Mouse (Mus musculus) stomach, postnatal 0 days (tissue): ENCODE data around the gene Ski. TPM values are rescaled to one million over a fixed set of nuclear protein-coding genes. Genes with fewer than 3 reads are reported as not detected.
A peak's percentile ranks its signal among the peaks of the same experiment; 100 is the strongest.

Experiments used
- ATAC-seq: fragments of 200-750 bp; cut with Nextera tagmentation; 2 replicates; pipeline ENCODE4 v1.8.0; 2017; ENCODE audit not compliant: low FRiP score, low TSS enrichment
- DNase-seq: peaks from one replicate; pipeline ENCODE4 v3.0.0-alpha.2; 2016; ENCODE audit warnings: low spot score
- H3K27ac ChIP-seq: fragments of 300-500 bp; sonication (generic); replicated peaks from 2 replicates; pipeline ENCODE4 v1.5.1; 2014; ENCODE audit warnings: mild to moderate bottlenecking, control low read depth
- H3K27me3 ChIP-seq: fragments of 300-500 bp; sonication (generic); 2 replicates; pipeline ENCODE4 v1.6.1; 2014; ENCODE audit warnings: low read length; ENCODE audit not compliant: control insufficient read depth, insufficient read depth
- H3K36me3 ChIP-seq: fragments of 300-500 bp; sonication (generic); 2 replicates; pipeline ENCODE4 v1.6.1; 2014; ENCODE audit warnings: low read length, mixed read lengths; ENCODE audit not compliant: control insufficient read depth, insufficient read depth
- H3K4me1 ChIP-seq: fragments of 300-500 bp; sonication (generic); replicated peaks from 2 replicates; pipeline ENCODE4 v1.6.1; 2014; ENCODE audit warnings: antibody characterized with exemption; ENCODE audit not compliant: control insufficient read depth, insufficient read depth
- H3K4me2 ChIP-seq: fragments of 300-500 bp; sonication (generic); replicated peaks from 2 replicates; pipeline ENCODE4 v1.6.1; 2014; ENCODE audit warnings: low read depth, mild to moderate bottlenecking, control low read depth, moderate library complexity
- H3K4me3 ChIP-seq: fragments of 300-500 bp; sonication (generic); 2 replicates; pipeline ENCODE4 v1.5.1; 2014; ENCODE audit warnings: low read depth, low read length, control low read depth
- H3K9ac ChIP-seq: fragments of 300-500 bp; sonication (generic); 2 replicates; pipeline ENCODE4 v1.6.1; 2014; ENCODE audit warnings: mild to moderate bottlenecking, low read length, control low read depth, mixed read lengths
- H3K9me3 ChIP-seq: fragments of 300-500 bp; sonication (generic); 2 replicates; pipeline ENCODE4 v1.6.1; 2016; ENCODE audit warnings: low read length; ENCODE audit not compliant: control insufficient read depth
- CTCF ChIP-seq: IDR thresholded peaks from 2 replicates; pipeline ENCODE4 v1.5.1; 2016; ENCODE audit warnings: antibody characterized with exemption, low read depth, mild to moderate bottlenecking, moderate library complexity
- EP300 ChIP-seq: optimal IDR thresholded peaks from 2 replicates; pipeline ENCODE3; 2016; ENCODE audit warnings: antibody characterized with exemption
- WGBS: fragments of 180-500 bp; shearing (Covaris S2); extraction: QIAGEN DNeasy Blood & Tissue Kit; methylation state at CpG from one replicate; pipeline ENCODE4 v1.1.7; 2014; 5-methylcytosine and 5-hydroxymethylcytosine counted together
- polyA plus RNA-seq: library from polyadenylated mRNA; unstranded; fragments of >200 nt; fragmentation: Nextera tagmentation; extraction: Ambion mirVana; gene quantifications from 2 replicates; pipeline ENCODE4 v1.2.1, GENCODE M21; 2015

The Ski gene
- polyA plus RNA-seq, 1 experiment from 2014 or later: 9.7 TPM

GRCm38 (mm10) chr4:155233878-155234277 is 11.5 kb upstream of the Ski start:
- DNase-seq (peak; percentile 71), ATAC-seq (peak; percentile 63; the same call in 1 of the 2 replicates)
- Histone ChIP-seq H3K27ac (peak overlapping the region; percentile 99), H3K9ac (peak overlapping the region; percentile 50), H3K4me1 (peaks cover 31% of the 10 kb centered on the region), H3K27me3 (no peaks in the 10 kb centered on the region), H3K9me3 (no peaks in the 10 kb centered on the region), H3K4me3 (no peak overlapping the region), H3K36me3 (no peaks in the 10 kb centered on the region), H3K4me2 (peak overlapping the region; percentile 39)
- TF ChIP-seq CTCF (peak; percentile 36), EP300 (no peak)
- 17% methylated on average over 10 of the region's 10 CpGs for WGBS

GRCm38 (mm10) chr4:155228461-155228860 is 6.1 kb upstream of the Ski start:
- no peak for ATAC-seq
- Histone ChIP-seq H3K27me3 (no peaks in the 10 kb centered on the region), H3K27ac (no peak overlapping the region), H3K9ac (no peak overlapping the region), H3K4me1 (no peaks in the 10 kb centered on the region; the same call in 1 of the 2 replicates), H3K4me3 (no peak overlapping the region), H3K4me2 (no peak overlapping the region), H3K9me3 (no peaks in the 10 kb centered on the region), H3K36me3 (no peaks in the 10 kb centered on the region)
- no peak for DNase-seq
- 63% methylated on average over 5 of the region's 5 CpGs for WGBS
- no peak for TF ChIP-seq EP300
- no peak for TF ChIP-seq CTCF

- H3K4me2 ChIP-seq: no peak overlapping the region
- no peak overlapping the region for H3K27ac ChIP-seq
- no peaks in the 10 kb centered on the region for H3K36me3 ChIP-seq
- no peak overlapping the region for H3K9ac ChIP-seq
- H3K4me3 ChIP-seq: no peak overlapping the region
- 65% methylated on average over 4 of the region's 4 CpGs for WGBS
- ATAC-seq (no peak), DNase-seq (no peak)
- H3K9me3 ChIP-seq: no peaks in the 10 kb centered on the region
- H3K4me1 ChIP-seq: no peaks in the 10 kb centered on the region
- TF ChIP-seq EP300: no peak
- no peak for TF ChIP-seq CTCF
- no peaks in the 10 kb centered on the region for H3K27me3 ChIP-seq
Observed at GRCm38 (mm10) chr4:155227986-155228385, 5.6 kb upstream of the Ski start.

GRCm38 (mm10) chr4:155225918-155226317 is 3.5 kb upstream of the Ski start:
- Histone ChIP-seq H3K27me3 (no peaks in the 10 kb centered on the region), H3K27ac (no peak overlapping the region), H3K4me1 (no peaks in the 10 kb centered on the region), H3K4me3 (no peak overlapping the region), H3K4me2 (no peak overlapping the region), H3K9ac (no peak overlapping the region), H3K9me3 (no peaks in the 10 kb centered on the region), H3K36me3 (no peaks in the 10 kb centered on the region)
- TF ChIP-seq CTCF (no peak), EP300 (no peak)
- no peak for DNase-seq
- ATAC-seq: no peak
- 79% methylated on average over 5 of the region's 5 CpGs for WGBS

GRCm38 (mm10) chr4:155223594-155224528 is 1.5 kb upstream of the Ski start:
- peaks cover 9% of the 10 kb centered on the region for H3K4me1 ChIP-seq
- no peaks in the 10 kb centered on the region for H3K27me3 ChIP-seq
- peak overlapping the region; percentile 27 for H3K4me3 ChIP-seq
- peak overlapping the region; percentile 97 for H3K27ac ChIP-seq
- no peaks in the 10 kb centered on the region for H3K9me3 ChIP-seq
- TF ChIP-seq EP300 (no peak), CTCF (no peak)
- DNase-seq (no peak), ATAC-seq (no peak)
- H3K36me3 ChIP-seq: no peaks in the 10 kb centered on the region
- peak overlapping the region; percentile 85 for H3K9ac ChIP-seq
- 31% methylated on average over 20 of the region's 20 CpGs for WGBS
- H3K4me2 ChIP-seq: peak overlapping the region; percentile 71
